Mouse (Mus musculus) hindbrain, embryonic 10.5 days (tissue): Measurements from ENCODE around the gene Ppp3r2. TPM values are rescaled to one million over a fixed set of nuclear protein-coding genes. Genes with fewer than 3 reads are reported as not detected.

Experiments
- DNase-seq: peaks from one replicate; pipeline ENCODE4 v3.0.0-alpha.2; 2017; ENCODE audit warnings: low spot score
- H3K27ac ChIP-seq: fragments of 300-500 bp; sonication (generic); 2 replicates; pipeline ENCODE4 v1.5.1; 2016; ENCODE audit warnings: mild to moderate bottlenecking, moderate library complexity
- H3K27me3 ChIP-seq: fragments of 300-500 bp; sonication (generic); 2 replicates; pipeline ENCODE4 v1.6.1; 2016; ENCODE audit warnings: mild to moderate bottlenecking; ENCODE audit not compliant: poor library complexity, insufficient read depth, severe bottlenecking
- H3K36me3 ChIP-seq: fragments of 300-500 bp; sonication (generic); 2 replicates; pipeline ENCODE4 v1.6.1; 2016; ENCODE audit warnings: mild to moderate bottlenecking, moderate library complexity
- H3K4me1 ChIP-seq: fragments of 300-500 bp; sonication (generic); replicated peaks from 2 replicates; pipeline ENCODE4 v1.6.1; 2016; ENCODE audit warnings: mild to moderate bottlenecking
- H3K4me3 ChIP-seq: fragments of 300-500 bp; sonication (generic); 2 replicates; pipeline ENCODE4 v1.5.1; 2016; ENCODE audit warnings: mild to moderate bottlenecking, moderate library complexity
- H3K9me3 ChIP-seq: fragments of 300-500 bp; sonication (generic); 2 replicates; pipeline ENCODE4 v1.6.1; 2016; ENCODE audit warnings: mild to moderate bottlenecking, moderate library complexity
- WGBS: fragments of 180-500 bp; shearing (Covaris S2); methylation state at CpG from one replicate; pipeline ENCODE4 v1.1.7; 2016; 5-methylcytosine and 5-hydroxymethylcytosine counted together
- polyA plus RNA-seq: library from polyadenylated mRNA; unstranded; fragments of >200 nt; fragmentation: Nextera tagmentation; extraction: Ambion mirVana; gene quantifications from 2 replicates; pipeline ENCODE4 v1.2.1, GENCODE M21; 2016

Ppp3r2 gene
- 0.05 and 0.14 TPM in 2 replicates for polyA plus RNA-seq

- 86% methylated on average over 13 of the region's 13 CpGs for WGBS
- no peaks in the 10 kb centered on the region for H3K27me3 ChIP-seq
- no peaks in the 10 kb centered on the region for H3K9me3 ChIP-seq
- no peak for DNase-seq
- H3K4me1 ChIP-seq, result no peaks in the 10 kb centered on the region
- no peak within 1 kb of the TSS for H3K4me3 ChIP-seq
- no peaks in the 10 kb centered on the region for H3K36me3 ChIP-seq
- no peak within 1 kb of the TSS for H3K27ac ChIP-seq
Measured at GRCm38 (mm10) chr4:49681812-49682211, at the start of gene Ppp3r2. TSS of gene Ppp3r2 (minus strand) at chr4:49682024.

- H3K4me1 ChIP-seq, result no peaks in the 10 kb centered on the region
- 83% methylated on average over 3 of the region's 3 CpGs for WGBS
- H3K4me3 ChIP-seq, result no peak overlapping the region
- H3K27me3 ChIP-seq, result no peaks in the 10 kb centered on the region
- no peaks in the 10 kb centered on the region for H3K36me3 ChIP-seq
- no peak overlapping the region for H3K27ac ChIP-seq
- DNase-seq, result no peak
- no peaks in the 10 kb centered on the region for H3K9me3 ChIP-seq
Measured at GRCm38 (mm10) chr4:49729326-49729725, 47.5 kb upstream of the Ppp3r2 start.

- H3K27ac ChIP-seq, result no peak overlapping the region
- 94% methylated on average over 2 of the region's 2 CpGs for WGBS
- no peaks in the 10 kb centered on the region for H3K9me3 ChIP-seq
- no peaks in the 10 kb centered on the region for H3K27me3 ChIP-seq
- no peak for DNase-seq
- no peak overlapping the region for H3K4me3 ChIP-seq
- H3K4me1 ChIP-seq, result no peaks in the 10 kb centered on the region
- H3K36me3 ChIP-seq, result no peaks in the 10 kb centered on the region
Measured at GRCm38 (mm10) chr4:49723908-49724307, 42.1 kb upstream of the Ppp3r2 start.

- DNase-seq, result no peak
- H3K4me3 ChIP-seq, result no peak overlapping the region
- no peaks in the 10 kb centered on the region for H3K9me3 ChIP-seq
- H3K36me3 ChIP-seq, result no peaks in the 10 kb centered on the region
- H3K4me1 ChIP-seq, result no peaks in the 10 kb centered on the region
- H3K27me3 ChIP-seq, result no peaks in the 10 kb centered on the region
- 74% methylated on average over 12 of the region's 12 CpGs for WGBS
- no peak overlapping the region for H3K27ac ChIP-seq
Measured at GRCm38 (mm10) chr4:49691405-49692194, 9.8 kb upstream of the Ppp3r2 start.

- Histone ChIP-seq H3K4me1 (no peaks in the 10 kb centered on the region), H3K9me3 (no peaks in the 10 kb centered on the region), H3K36me3 (no peaks in the 10 kb centered on the region), H3K27ac (no peak overlapping the region), H3K4me3 (no peak overlapping the region), H3K27me3 (no peaks in the 10 kb centered on the region)
- 23% methylated on average over 9 of the region's 9 CpGs for WGBS
- DNase-seq, result peak; percentile 51
Measured at GRCm38 (mm10) chr4:49688594-49689288, 6.9 kb upstream of the Ppp3r2 start.

- Histone ChIP-seq H3K36me3 (no peaks in the 10 kb centered on the region), H3K9me3 (no peaks in the 10 kb centered on the region), H3K4me1 (no peaks in the 10 kb centered on the region), H3K27me3 (no peaks in the 10 kb centered on the region), H3K4me3 (no peak overlapping the region), H3K27ac (no peak overlapping the region)
- no peak for DNase-seq
- 92% methylated on average over 11 of the region's 11 CpGs for WGBS
Measured at GRCm38 (mm10) chr4:49680171-49680875, 1.5 kb downstream of the Ppp3r2 start.

GRCm38 (mm10) chr4:49676790-49677189, 5.0 kb downstream of the Ppp3r2 start:
- Histone ChIP-seq H3K9me3 (no peaks in the 10 kb centered on the region), H3K4me1 (no peaks in the 10 kb centered on the region), H3K36me3 (no peaks in the 10 kb centered on the region), H3K27ac (no peak overlapping the region), H3K4me3 (no peak overlapping the region), H3K27me3 (no peaks in the 10 kb centered on the region)
- WGBS, result 83% methylated on average over 7 of the region's 7 CpGs
- no peak for DNase-seq

GRCm38 (mm10) chr4:49676071-49676470, 5.8 kb downstream of the Ppp3r2 start:
- H3K36me3 ChIP-seq, result no peaks in the 10 kb centered on the region
- 89% methylated on average over 6 of the region's 6 CpGs for WGBS
- no peak overlapping the region for H3K27ac ChIP-seq
- no peaks in the 10 kb centered on the region for H3K27me3 ChIP-seq
- H3K9me3 ChIP-seq, result no peaks in the 10 kb centered on the region
- DNase-seq, result no peak
- H3K4me3 ChIP-seq, result no peak overlapping the region
- H3K4me1 ChIP-seq, result no peaks in the 10 kb centered on the region

- 88% methylated on average over 5 of the region's 5 CpGs for WGBS
- Histone ChIP-seq H3K36me3 (peaks cover 28% of the 10 kb centered on the region), H3K4me3 (no peak overlapping the region), H3K27ac (no peak overlapping the region), H3K4me1 (no peaks in the 10 kb centered on the region), H3K9me3 (no peaks in the 10 kb centered on the region), H3K27me3 (no peaks in the 10 kb centered on the region)
- DNase-seq, result no peak
Measured at GRCm38 (mm10) chr4:49664850-49665249, 17.0 kb downstream of the Ppp3r2 start.

GRCm38 (mm10) chr4:49662231-49662630, 19.6 kb downstream of the Ppp3r2 start:
- Histone ChIP-seq H3K27me3 (no peaks in the 10 kb centered on the region), H3K27ac (no peak overlapping the region)
- WGBS, result 91% methylated on average over 4 of the region's 4 CpGs

GRCm38 (mm10) chr4:49661664-49662063, 20.2 kb downstream of the Ppp3r2 start:
- DNase-seq, result no peak
- Histone ChIP-seq H3K27ac (no peak overlapping the region), H3K4me1 (no peaks in the 10 kb centered on the region), H3K9me3 (no peaks in the 10 kb centered on the region), H3K4me3 (no peak overlapping the region), H3K27me3 (no peaks in the 10 kb centered on the region), H3K36me3 (peaks cover 55% of the 10 kb centered on the region)
- 98% methylated on average over 9 of the region's 9 CpGs for WGBS

More at GRCm38 (mm10) chr4:49662231-49662630, 19.6 kb downstream of the Ppp3r2 start:
- Histone ChIP-seq H3K4me3 (no peak overlapping the region), H3K9me3 (no peaks in the 10 kb centered on the region), H3K36me3 (peaks cover 50% of the 10 kb centered on the region), H3K4me1 (no peaks in the 10 kb centered on the region)
- no peak for DNase-seq

GRCm38 (mm10) chr4:49659421-49659820, 22.4 kb downstream of the Ppp3r2 start:
- Histone ChIP-seq H3K4me1 (no peaks in the 10 kb centered on the region), H3K27ac (no peak overlapping the region), H3K27me3 (no peaks in the 10 kb centered on the region), H3K36me3 (peaks cover 71% of the 10 kb centered on the region), H3K4me3 (no peak overlapping the region), H3K9me3 (no peaks in the 10 kb centered on the region)
- whole genome bisulfite sequencing, result 97% methylated on average over 1 of the region's 1 CpGs
- DNase-seq, result no peak

GRCm38 (mm10) chr4:49639913-49640312, 41.9 kb downstream of the Ppp3r2 start:
- no peak for DNase-seq
- Histone ChIP-seq H3K27me3 (no peaks in the 10 kb centered on the region), H3K27ac (no peak overlapping the region), H3K36me3 (peaks cover 99% of the 10 kb centered on the region), H3K4me1 (no peaks in the 10 kb centered on the region), H3K9me3 (no peaks in the 10 kb centered on the region), H3K4me3 (no peak overlapping the region)
- WGBS, result 84% methylated on average over 2 of the region's 2 CpGs
